Mouse (Mus musculus): ENCODE results near the gene Nek8.

DNA sequence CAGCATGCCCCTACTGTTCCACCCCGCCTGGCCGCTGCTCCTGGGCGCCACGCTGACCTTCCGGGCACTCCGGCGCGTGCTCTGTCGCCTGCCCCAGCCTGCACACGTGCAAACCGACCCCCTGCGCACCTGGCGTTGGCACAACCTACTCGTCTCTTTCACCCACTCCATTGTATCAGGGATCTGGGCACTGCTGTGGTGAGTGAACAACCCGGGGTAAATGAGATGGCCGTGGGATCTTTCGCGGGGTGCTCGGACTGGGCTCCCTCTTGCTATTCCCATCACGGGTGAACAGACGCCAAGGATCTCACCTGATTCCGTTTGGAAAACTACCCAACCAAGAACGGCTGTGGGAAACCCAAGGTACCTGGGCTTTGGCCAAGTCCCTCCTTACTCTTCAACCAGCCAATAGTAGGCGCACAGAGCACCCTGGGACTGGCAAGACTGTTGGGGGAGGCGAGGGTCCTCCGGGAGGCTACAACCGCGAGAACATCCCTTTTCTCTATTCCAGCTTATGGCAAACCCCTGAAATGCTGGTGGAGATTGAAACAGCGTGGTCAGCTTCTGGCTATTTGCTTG is 2.5 kb upstream of the Nek8 start:
- TF ChIP-seq CTCF (IDR thresholded peaks at IDR 0.05; ENCODE audit: low read depth) (0 out of 2 replicates have a peak, but pooled peaks have one; percentile 0), EP300 (IDR thresholded peaks at IDR 0.05; ENCODE audit: low read depth) (no peak)

Measured in liver, embryonic 14.5 days (tissue).